Mouse (Mus musculus): ENCODE data around the gene Senp8. TPM values are rescaled to one million over a fixed set of nuclear protein-coding genes. Genes with fewer than 3 reads are reported as not detected.

Senp8 gene
- polyA plus RNA-seq, 1 experiment from 2014 or later, result 11.5 TPM

- no peak for ATAC-seq
- TF ChIP-seq CTCF (IDR thresholded peaks at IDR 0.05), result no peak
- no peaks in the 10 kb centered on the region for H3K27me3 ChIP-seq
- ChIA-PET CTCF (no interaction called here), POLR2A (interaction anchor here (0.8 kb wide), 1 partner anchor 1572 kb away, joined by 3 read pairs; no protein-coding TSS in a partner anchor)
- DNase-seq (ENCODE audit: low read depth, low spot score), result no peak
- in situ Hi-C loops (cut with MboI; ENCODE audit: low pct_unique_long_range_greater_than_20kb), result loop anchor here (25.0 kb wide), 1 partner anchor 444 kb away; no protein-coding TSS in a partner anchor
Observed at GRCm38 (mm10) chr9:59718237-59718636, 32.3 kb downstream of the Senp8 start.

- in situ Hi-C loops (cut with MboI; ENCODE audit: low pct_unique_long_range_greater_than_20kb), result loop anchor here (25.0 kb wide), 1 partner anchor 446 kb away; no protein-coding TSS in a partner anchor
- POLR2A ChIA-PET, result no interaction called here
- ATAC-seq (no peak), DNase-seq (ENCODE audit: low read depth, low spot score) (no peak)
- no peak for TF ChIP-seq CTCF (IDR thresholded peaks at IDR 0.05)
- CTCF ChIA-PET, result interaction anchor here (0.9 to 1.6 kb wide), 4 partner anchors 16 to 43 kb away, joined by 3 to 6 read pairs (median 4); no protein-coding TSS in a partner anchor
- H3K27me3 ChIP-seq, result no peaks in the 10 kb centered on the region
Observed at GRCm38 (mm10) chr9:59716275-59716898, 34.1 kb downstream of the Senp8 start.

GRCm38 (mm10) chr9:59709225-59709624, 41.3 kb downstream of the Senp8 start:
- TF ChIP-seq CTCF (IDR thresholded peaks at IDR 0.05), result no peak
- no peaks in the 10 kb centered on the region for H3K27me3 ChIP-seq
- in situ Hi-C loops (cut with MboI; ENCODE audit: low pct_unique_long_range_greater_than_20kb), result loop anchor here (25.0 kb wide), 1 partner anchor 453 kb away; no protein-coding TSS in a partner anchor
- ChIA-PET CTCF (interaction anchor here (0.9 kb wide), 1 partner anchor 9 kb away, joined by 3 read pairs; no protein-coding TSS in a partner anchor), POLR2A (no interaction called here)
- DNase-seq (ENCODE audit: low read depth, low spot score) (no peak), ATAC-seq (no peak)

- in situ Hi-C loops (cut with MboI; ENCODE audit: low pct_unique_long_range_greater_than_20kb), result loop anchor here (25.0 kb wide), 1 partner anchor 455 kb away; no protein-coding TSS in a partner anchor
- no peaks in the 10 kb centered on the region for H3K27me3 ChIP-seq
- CTCF ChIA-PET, result interaction anchor here (0.9 to 1.4 kb wide), 2 partner anchors 11 to 17 kb away, joined by 3 read pairs; no protein-coding TSS in a partner anchor
- no peak for ATAC-seq
- TF ChIP-seq CTCF (IDR thresholded peaks at IDR 0.05), result no peak
- POLR2A ChIA-PET, result no interaction called here
- DNase-seq (ENCODE audit: low read depth, low spot score), result no peak
Observed at GRCm38 (mm10) chr9:59706850-59707825, 43.4 kb downstream of the Senp8 start.

GRCm38 (mm10) chr9:59703099-59703498, 47.4 kb downstream of the Senp8 start:
- in situ Hi-C loops (cut with MboI; ENCODE audit: low pct_unique_long_range_greater_than_20kb), result loop anchor here (25.0 kb wide), 1 partner anchor 459 kb away; no protein-coding TSS in a partner anchor
- CTCF ChIA-PET, result no interaction called here
- no peak for ATAC-seq
- no peak for DNase-seq (ENCODE audit: low read depth, low spot score)
- no peaks in the 10 kb centered on the region for H3K27me3 ChIP-seq
- TF ChIP-seq CTCF (IDR thresholded peaks at IDR 0.05), result no peak
- POLR2A ChIA-PET, result no interaction called here

GRCm38 (mm10) chr9:59701094-59701493, 49.4 kb downstream of the Senp8 start:
- TF ChIP-seq CTCF (IDR thresholded peaks at IDR 0.05), result no peak
- ATAC-seq (no peak), DNase-seq (ENCODE audit: low read depth, low spot score) (no peak)
- in situ Hi-C loops (cut with MboI; ENCODE audit: low pct_unique_long_range_greater_than_20kb), result loop anchor here (25.0 kb wide), 1 partner anchor 461 kb away; no protein-coding TSS in a partner anchor
- CTCF ChIA-PET, result interaction anchor here (1.1 to 2.3 kb wide), 4 partner anchors 9 to 16 kb away, joined by 3 to 6 read pairs (median 3); no protein-coding TSS in a partner anchor
- POLR2A ChIA-PET, result interaction anchor here (1.3 kb wide), 1 partner anchor 10 kb away, joined by 5 read pairs; no protein-coding TSS in a partner anchor
- no peaks in the 10 kb centered on the region for H3K27me3 ChIP-seq

- CTCF ChIA-PET, result interaction anchor here (1.1 to 1.6 kb wide), 2 partner anchors 10 to 38 kb away, joined by 3 to 6 read pairs; no protein-coding TSS in a partner anchor
- in situ Hi-C loops (cut with MboI; ENCODE audit: low pct_unique_long_range_greater_than_20kb), result no loop called here
Observed at GRCm38 (mm10) chr9:59696381-59696780, 54.1 kb downstream of the Senp8 start.

GRCm38 (mm10) chr9:59695451-59695813, 55.1 kb downstream of the Senp8 start:
- TF ChIP-seq CTCF (IDR thresholded peaks at IDR 0.05), result no peak
- DNase-seq (ENCODE audit: low read depth, low spot score), result no peak
- ChIA-PET POLR2A (interaction anchor here (1.2 kb wide), 1 partner anchor 39 kb away, joined by 3 read pairs; the partner anchor contains the start of gene Pkm), CTCF (interaction anchor here (0.7 to 1.6 kb wide), 4 partner anchors 16 to 37 kb away, joined by 3 to 6 read pairs (median 4); no protein-coding TSS in a partner anchor)
- ATAC-seq, result no peak
- in situ Hi-C loops (cut with MboI; ENCODE audit: low pct_unique_long_range_greater_than_20kb), result no loop called here
- H3K27me3 ChIP-seq, result no peaks in the 10 kb centered on the region

More at GRCm38 (mm10) chr9:59696381-59696780, 54.1 kb downstream of the Senp8 start:
- ATAC-seq, result no peak
- POLR2A ChIA-PET, result no interaction called here
- no peak for TF ChIP-seq CTCF (IDR thresholded peaks at IDR 0.05)
- H3K27me3 ChIP-seq, result no peaks in the 10 kb centered on the region
- DNase-seq (ENCODE audit: low read depth, low spot score), result no peak

- no peaks in the 10 kb centered on the region for H3K27me3 ChIP-seq
- TF ChIP-seq CTCF (IDR thresholded peaks at IDR 0.05), result no peak
- ATAC-seq, result no peak
- in situ Hi-C loops (cut with MboI; ENCODE audit: low pct_unique_long_range_greater_than_20kb), result no loop called here
- DNase-seq (ENCODE audit: low read depth, low spot score), result no peak
- CTCF ChIA-PET, result interaction anchor here (0.7 to 0.9 kb wide), 3 partner anchors 17 to 22 kb away, joined by 3 to 4 read pairs (median 3); no protein-coding TSS in a partner anchor
- POLR2A ChIA-PET, result interaction anchor here (1.2 kb wide), 1 partner anchor 39 kb away, joined by 3 read pairs; the partner anchor contains the start of gene Pkm
Observed at GRCm38 (mm10) chr9:59694571-59695450, 55.7 kb downstream of the Senp8 start.
